Mouse (Mus musculus) adipocyte (in vitro differentiated cells): Measurements from ENCODE around the gene Lrrc8b.

Experiments
- DNase-seq: peaks from one replicate; pipeline ENCODE4 v3.0.0-alpha.2; 2016; ENCODE audit warnings: low spot score

Gene Lrrc8b

DNA sequence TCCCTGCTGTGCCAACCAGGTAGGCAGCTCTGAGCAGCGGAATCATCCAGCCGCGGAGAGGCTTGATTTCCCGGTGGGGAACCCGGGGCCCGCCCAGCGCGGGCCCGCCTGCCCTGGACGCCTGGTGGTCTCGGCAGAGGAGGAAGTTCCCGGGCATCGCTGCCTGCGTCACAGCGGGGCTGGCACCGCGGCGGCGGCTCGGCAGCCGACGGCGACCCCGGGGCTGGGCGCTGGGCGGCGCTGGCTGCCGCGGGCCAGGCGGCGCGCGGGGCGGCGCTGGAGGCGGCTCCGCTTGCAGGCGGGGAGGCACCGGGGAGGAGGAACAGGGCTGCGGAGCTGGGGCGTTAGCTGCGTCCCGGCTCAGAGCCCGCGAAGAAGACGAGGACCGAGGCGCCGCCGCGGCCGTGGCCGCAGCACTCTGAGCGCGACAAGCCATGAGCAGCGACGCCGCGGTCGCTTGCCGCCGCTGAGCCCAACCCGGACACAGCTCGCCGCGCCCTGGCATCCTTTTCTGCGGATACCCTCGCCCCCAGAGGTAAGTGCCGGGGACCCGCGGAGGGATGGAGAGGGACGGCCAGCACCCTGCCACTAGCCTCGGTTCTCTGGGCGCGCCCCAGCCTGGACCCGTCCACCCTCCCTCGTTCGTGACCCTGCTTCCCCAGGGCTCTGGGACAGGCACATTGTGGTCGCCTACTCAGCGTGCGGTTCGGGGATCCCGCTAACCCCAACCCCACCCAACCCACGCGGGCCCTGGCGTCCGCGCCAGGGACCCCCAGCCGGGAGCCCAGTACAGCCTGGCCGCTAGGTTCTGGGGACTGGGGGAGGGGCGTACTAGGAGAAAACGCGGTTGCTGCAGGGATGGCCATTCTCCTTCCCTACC, 103.8 kb downstream of the Lrrc8b start, which contains the start of gene Lrrc8c:
Gene Lrrc8c (plus strand): TSS at position 293 of the 880 bp plus-strand sequence.
- DNase-seq: peak; percentile 60

- DNase-seq: no peak
Observed at GRCm38 (mm10) chr5:105519976-105520300, 104.4 kb downstream of the Lrrc8b start.

- no peak for DNase-seq
Observed at GRCm38 (mm10) chr5:105520442-105520965, 104.9 kb downstream of the Lrrc8b start.

GRCm38 (mm10) chr5:105523452-105523851, 107.9 kb downstream of the Lrrc8b start:
- DNase-seq: no peak

DNA sequence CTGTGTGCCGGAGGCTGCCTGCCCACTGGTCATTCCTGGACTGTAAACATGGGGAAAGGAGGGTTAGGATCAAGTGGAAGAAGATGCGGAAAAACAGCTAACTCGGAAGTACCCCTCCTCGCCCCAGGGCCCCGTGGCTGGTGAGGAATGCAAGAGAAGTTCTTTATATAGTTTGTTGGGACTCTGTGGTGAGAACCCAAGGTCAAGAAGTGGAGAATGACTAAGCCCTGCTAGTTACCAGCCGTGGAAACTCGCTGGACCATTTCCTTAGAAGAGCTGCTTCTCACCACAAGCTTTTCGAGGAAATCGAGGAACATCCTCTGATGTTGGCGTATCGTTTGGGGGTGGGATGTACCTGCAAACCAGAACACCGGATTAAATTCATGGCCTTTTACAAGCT, 109.4 kb downstream of the Lrrc8b start:
- no peak for DNase-seq

GRCm38 (mm10) chr5:105526107-105526645, 110.6 kb downstream of the Lrrc8b start:
- DNase-seq: no peak

DNA sequence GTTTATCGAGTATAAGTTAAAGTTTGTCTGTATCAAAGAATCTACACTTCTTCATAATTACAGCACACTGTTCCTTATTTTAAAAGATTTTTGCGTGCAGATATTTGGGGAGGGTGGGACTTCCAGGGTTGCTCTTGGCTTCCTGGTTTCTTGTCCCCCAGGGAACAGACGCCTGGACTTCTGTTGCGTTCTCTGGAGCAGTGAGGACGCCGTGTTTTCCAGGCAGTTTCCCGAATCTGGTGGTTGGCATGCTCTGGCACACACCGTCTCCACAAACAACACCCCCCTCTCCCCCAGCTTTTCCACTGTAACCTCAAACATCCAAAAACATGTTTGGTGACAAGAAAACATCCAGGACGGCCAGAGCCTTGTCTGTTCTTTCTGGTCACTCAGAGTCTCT, 111.2 kb downstream of the Lrrc8b start:
- DNase-seq: no peak

DNA sequence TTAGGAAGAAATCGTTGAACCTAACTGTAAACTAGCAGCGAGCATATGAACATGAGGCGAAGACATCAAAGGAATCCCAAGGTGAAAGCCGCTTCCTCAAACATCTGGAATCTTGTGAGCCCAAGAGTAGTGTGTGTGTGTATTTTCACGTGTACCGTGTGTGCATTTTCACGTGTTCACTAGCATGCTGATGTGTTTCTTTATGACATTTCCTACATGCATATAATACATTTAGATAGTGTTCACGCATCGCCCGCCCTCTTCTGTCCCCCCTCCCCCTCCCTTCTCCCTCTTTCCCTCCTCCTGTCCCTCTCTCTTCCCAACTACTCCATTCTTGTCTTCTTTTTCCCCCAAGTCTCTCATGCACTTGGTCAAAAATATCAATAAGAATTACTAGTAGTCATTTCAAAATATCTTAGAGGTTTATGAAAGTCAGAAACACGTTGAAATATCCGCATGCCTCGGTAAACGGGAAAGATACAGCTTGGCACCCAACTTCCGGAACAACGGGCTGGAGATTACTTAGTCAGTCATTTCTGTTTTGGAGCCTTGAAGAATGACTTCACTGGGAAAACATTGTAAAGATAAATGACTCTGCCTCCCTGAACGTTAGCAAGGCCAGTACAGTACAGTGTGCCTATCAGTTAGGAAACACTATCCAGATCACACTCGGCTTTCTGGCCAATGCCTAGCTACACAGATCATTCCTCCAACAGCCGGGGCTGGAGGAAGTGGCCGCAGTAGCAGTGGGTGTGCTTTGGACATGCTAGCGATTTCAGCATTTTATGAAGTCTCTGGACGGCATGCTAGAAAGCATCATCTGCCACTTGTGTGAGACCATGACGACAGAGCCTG, 112.1 kb downstream of the Lrrc8b start:
- DNase-seq: no peak

- DNase-seq: no peak
Observed at GRCm38 (mm10) chr5:105530576-105530975, 115.0 kb downstream of the Lrrc8b start.

GRCm38 (mm10) chr5:105535186-105535585, 119.6 kb downstream of the Lrrc8b start:
- DNase-seq: no peak

DNA sequence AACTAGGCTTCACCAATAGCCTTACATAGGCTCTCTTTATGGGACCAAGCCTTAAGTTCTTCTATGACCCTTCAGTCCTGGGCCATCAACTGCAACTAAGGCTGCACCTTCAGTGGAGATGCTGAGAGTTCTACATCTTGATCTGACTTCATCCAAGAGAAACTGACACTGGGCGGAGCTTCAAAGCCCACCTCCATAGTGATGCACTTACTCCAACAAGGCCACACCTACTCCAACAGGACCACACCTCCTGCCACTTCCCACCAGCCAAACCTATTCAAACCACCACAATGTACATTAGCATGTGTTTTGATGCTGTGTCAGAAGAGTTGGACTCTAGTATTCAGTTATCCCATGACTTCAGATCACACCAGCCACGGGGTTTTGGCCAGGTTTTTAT, 120.6 kb downstream of the Lrrc8b start:
- no peak for DNase-seq

DNA sequence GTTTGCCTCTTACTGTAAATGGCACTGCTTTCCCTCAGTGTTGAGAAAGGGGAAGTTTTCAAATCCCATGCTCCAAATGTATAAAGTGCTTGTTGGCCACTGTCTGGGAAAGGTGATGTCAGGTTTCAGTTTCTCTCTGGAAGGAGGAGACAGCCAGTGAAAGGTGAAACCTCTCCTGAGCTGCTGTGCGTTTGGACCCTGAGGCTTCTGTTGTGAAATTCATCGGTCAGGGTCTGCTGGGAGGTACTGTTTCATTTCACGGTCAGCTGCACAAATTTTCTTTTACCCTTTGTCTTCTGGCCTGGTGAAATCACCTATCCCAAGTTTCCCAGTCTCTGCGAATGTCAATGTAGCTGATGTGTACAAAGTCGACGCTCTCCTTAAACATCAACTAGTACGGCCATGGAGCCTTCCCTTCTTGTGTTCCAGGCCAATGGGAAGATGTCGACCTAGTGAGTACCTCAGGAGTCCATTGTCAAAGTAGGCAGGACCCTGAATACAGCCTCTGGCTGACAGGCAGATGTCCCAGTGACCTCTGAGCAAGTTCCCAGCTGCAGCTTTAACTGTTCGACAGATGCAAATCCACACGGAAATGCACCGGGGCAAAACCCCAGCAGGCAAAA, 121.6 kb downstream of the Lrrc8b start:
- DNase-seq: no peak
